Mouse (Mus musculus) forebrain, postnatal 0 days (tissue): ENCODE results near the gene Slc8a1. TPM values are rescaled to one million over a fixed set of nuclear protein-coding genes. Genes with fewer than 3 reads are reported as not detected.
A peak's percentile ranks its signal among the peaks of the same experiment; 100 is the strongest.

Experiments used
- ATAC-seq: fragments of 200-750 bp; cut with Nextera tagmentation; 2 replicates; pipeline ENCODE4 v1.8.0; 2017; ENCODE audit warnings: mild to moderate bottlenecking, moderate library complexity
- DNase-seq: peaks from one replicate; pipeline ENCODE4 v3.0.0-alpha.2; 2015
- H3K27ac ChIP-seq: fragments of 300-500 bp; sonication (generic); 2 replicates; pipeline ENCODE4 v1.5.1; 2014; ENCODE audit warnings: low read depth, mild to moderate bottlenecking, antibody characterized with exemption, low read length, moderate library complexity, mixed read lengths
- H3K27me3 ChIP-seq: fragments of 300-500 bp; sonication (generic); 2 replicates; pipeline ENCODE4 v1.6.1; 2014; ENCODE audit warnings: mild to moderate bottlenecking, low read length, mixed read lengths; ENCODE audit not compliant: insufficient read depth
- H3K36me3 ChIP-seq: fragments of 300-500 bp; sonication (generic); 2 replicates; pipeline ENCODE4 v1.6.1; 2014; ENCODE audit warnings: mild to moderate bottlenecking, moderate library complexity; ENCODE audit not compliant: insufficient read depth
- H3K4me1 ChIP-seq: fragments of 300-500 bp; sonication (generic); 2 replicates; pipeline ENCODE4 v1.6.1; 2014; ENCODE audit warnings: antibody characterized with exemption; ENCODE audit not compliant: insufficient read depth
- H3K4me2 ChIP-seq: fragments of 300-500 bp; sonication (generic); 2 replicates; pipeline ENCODE4 v1.6.1; 2014; ENCODE audit warnings: low read depth, mild to moderate bottlenecking, moderate library complexity
- H3K4me3 ChIP-seq: fragments of 300-500 bp; sonication (generic); 2 replicates; pipeline ENCODE4 v1.5.1; 2014; ENCODE audit warnings: low read depth, low read length, mixed read lengths
- H3K9ac ChIP-seq: fragments of 300-500 bp; sonication (generic); 2 replicates; pipeline ENCODE4 v1.6.1; 2014; ENCODE audit warnings: mild to moderate bottlenecking
- H3K9me3 ChIP-seq: fragments of 300-500 bp; sonication (generic); 2 replicates; pipeline ENCODE4 v1.6.1; 2016; ENCODE audit warnings: low read length
- CTCF ChIP-seq: sonication (generic); IDR thresholded peaks from 2 replicates; pipeline ENCODE4 v1.5.1; 2016; ENCODE audit warnings: antibody characterized with exemption, control low read depth, low read depth
- WGBS: fragments of 180-500 bp; shearing (Covaris S2); extraction: QIAGEN DNeasy Blood & Tissue Kit; methylation state at CpG from one replicate; pipeline ENCODE4 v1.1.7; 2014; 5-methylcytosine and 5-hydroxymethylcytosine counted together
- polyA plus RNA-seq: library from polyadenylated mRNA; unstranded; fragments of >200 nt; fragmentation: Nextera tagmentation; extraction: Ambion mirVana; gene quantifications from 2 replicates; pipeline ENCODE4 v1.2.1, GENCODE M21; 2015
- total RNA-seq: library from RNA; depleted of rRNA; stranded (reverse); fragments of >200 nt; gene quantifications from 2 replicates; pipeline ENCODE4 v1.2.3, GENCODE M21; 2014

The Slc8a1 gene
- total and polyA plus RNA-seq, 2 experiments from 2014 or later = 16.9 to 143 TPM

GRCm38 (mm10) chr17:81740576-81740975, 2.4 kb upstream of the Slc8a1 start:
- 47% methylated on average over 6 of the region's 6 CpGs for WGBS
- no peaks in the 10 kb centered on the region for H3K4me1 ChIP-seq
- ATAC-seq (no peak), DNase-seq (no peak)
- H3K27ac ChIP-seq = no peak overlapping the region
- H3K4me2 ChIP-seq = no peak overlapping the region
- no peaks in the 10 kb centered on the region for H3K9me3 ChIP-seq
- H3K36me3 ChIP-seq = no peaks in the 10 kb centered on the region
- H3K4me3 ChIP-seq = no peak overlapping the region
- H3K27me3 ChIP-seq = no peaks in the 10 kb centered on the region
- no peak overlapping the region for H3K9ac ChIP-seq
- TF ChIP-seq CTCF = no peak

- 75% methylated on average over 2 of the region's 2 CpGs for WGBS
- peak; percentile 58 for ATAC-seq
Observed at GRCm38 (mm10) chr17:81737779-81738178, 398 bp downstream of the Slc8a1 start.

GRCm38 (mm10) chr17:81737309-81737708, 868 bp downstream of the Slc8a1 start:
- H3K36me3 ChIP-seq = no peaks in the 10 kb centered on the region
- ATAC-seq (no peak; the same call in 1 of the 2 replicates), DNase-seq (no peak)
- peak overlapping the region; percentile 23 for H3K4me2 ChIP-seq
- peak overlapping the region; percentile 13 for H3K4me3 ChIP-seq
- no peak overlapping the region for H3K9ac ChIP-seq
- no peaks in the 10 kb centered on the region for H3K27me3 ChIP-seq
- H3K9me3 ChIP-seq = no peaks in the 10 kb centered on the region
- peak overlapping the region; percentile 86 for H3K27ac ChIP-seq
- no peak for TF ChIP-seq CTCF
- H3K4me1 ChIP-seq = no peaks in the 10 kb centered on the region
- 63% methylated on average over 4 of the region's 4 CpGs for WGBS

More at GRCm38 (mm10) chr17:81737779-81738178, 398 bp downstream of the Slc8a1 start:
- Histone ChIP-seq H3K4me3 (peak overlapping the region; percentile 13), H3K9me3 (no peaks in the 10 kb centered on the region), H3K4me1 (no peaks in the 10 kb centered on the region), H3K27me3 (no peaks in the 10 kb centered on the region), H3K27ac (peak overlapping the region; percentile 86), H3K4me2 (peak overlapping the region; percentile 23), H3K9ac (peak overlapping the region; percentile 43; the same call in 1 of the 2 replicates), H3K36me3 (no peaks in the 10 kb centered on the region)
- peak; percentile 39 for DNase-seq
- TF ChIP-seq CTCF = no peak

- no peak overlapping the region for H3K27ac ChIP-seq
- 90% methylated on average over 2 of the region's 2 CpGs for WGBS
- no peaks in the 10 kb centered on the region for H3K27me3 ChIP-seq
- TF ChIP-seq CTCF = no peak
- ATAC-seq (no peak), DNase-seq (no peak)
- H3K4me2 ChIP-seq = peak overlapping the region; percentile 28
- no peak overlapping the region for H3K9ac ChIP-seq
- no peaks in the 10 kb centered on the region for H3K4me1 ChIP-seq
- no peak overlapping the region for H3K4me3 ChIP-seq
- no peaks in the 10 kb centered on the region for H3K9me3 ChIP-seq
- H3K36me3 ChIP-seq = no peaks in the 10 kb centered on the region
Observed at GRCm38 (mm10) chr17:81735583-81735982, 2.6 kb downstream of the Slc8a1 start.

DNA sequence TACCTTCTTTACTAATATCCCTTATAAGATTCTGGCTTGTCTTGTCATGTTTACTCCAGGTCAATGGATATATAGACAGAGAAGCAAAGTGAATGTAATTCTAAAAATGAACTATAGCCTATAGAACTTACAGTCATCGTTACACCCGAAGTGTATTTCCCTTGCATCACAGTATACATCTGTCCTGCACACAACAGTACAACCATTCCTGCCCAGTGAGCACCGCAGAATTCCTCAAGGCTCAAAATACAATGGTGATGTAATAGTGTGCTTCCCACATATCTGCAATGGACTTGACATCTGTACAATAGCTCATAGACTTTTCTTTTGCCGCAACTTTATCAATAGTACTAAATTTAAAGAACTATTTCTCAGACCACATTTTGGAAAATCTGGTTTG, 8.3 kb downstream of the Slc8a1 start:
- H3K4me1 ChIP-seq = no peaks in the 10 kb centered on the region
- no peaks in the 10 kb centered on the region for H3K27me3 ChIP-seq
- H3K4me2 ChIP-seq = no peak overlapping the region
- no peak overlapping the region for H3K4me3 ChIP-seq
- no peaks in the 10 kb centered on the region for H3K9me3 ChIP-seq
- WGBS = 88% methylated on average over 4 of the region's 4 CpGs
- no peak for DNase-seq
- H3K36me3 ChIP-seq = no peaks in the 10 kb centered on the region
- no peak for TF ChIP-seq CTCF
- H3K9ac ChIP-seq = no peak overlapping the region
- no peak overlapping the region for H3K27ac ChIP-seq
- ATAC-seq = no peak

DNA sequence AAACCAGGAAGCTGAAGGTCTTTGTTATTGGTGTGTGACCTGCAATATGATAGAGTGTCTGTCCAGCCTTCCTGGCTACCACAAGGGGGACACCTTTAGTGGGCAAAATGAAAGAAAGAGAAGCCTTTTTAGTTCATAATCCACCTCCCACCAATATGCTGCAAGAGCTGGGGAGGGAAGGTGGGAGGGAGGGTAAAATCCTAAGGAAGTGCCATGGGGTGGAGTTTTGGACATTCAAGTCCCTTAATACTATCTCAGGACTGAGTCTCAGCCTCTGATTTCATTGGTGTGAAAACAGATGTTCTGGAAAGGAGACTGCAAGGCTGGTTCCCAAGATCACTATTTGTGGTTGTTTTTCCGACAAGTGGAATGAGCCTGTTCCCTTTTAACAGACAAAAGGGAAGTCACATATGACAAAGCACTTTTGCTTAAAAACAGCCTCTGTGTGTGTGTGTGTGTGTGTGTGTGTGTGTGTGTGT, 25.9 kb downstream of the Slc8a1 start:
- Histone ChIP-seq H3K9ac (no peak overlapping the region), H3K27me3 (no peaks in the 10 kb centered on the region), H3K9me3 (no peaks in the 10 kb centered on the region), H3K4me1 (no peaks in the 10 kb centered on the region), H3K36me3 (no peaks in the 10 kb centered on the region), H3K4me2 (no peak overlapping the region), H3K4me3 (no peak overlapping the region), H3K27ac (no peak overlapping the region)
- no peak for DNase-seq
- no peak for ATAC-seq
- TF ChIP-seq CTCF = 0 out of 2 replicates have a peak, but pooled peaks have one; percentile 19
- WGBS = 65% methylated on average over 1 of the region's 1 CpGs

DNA sequence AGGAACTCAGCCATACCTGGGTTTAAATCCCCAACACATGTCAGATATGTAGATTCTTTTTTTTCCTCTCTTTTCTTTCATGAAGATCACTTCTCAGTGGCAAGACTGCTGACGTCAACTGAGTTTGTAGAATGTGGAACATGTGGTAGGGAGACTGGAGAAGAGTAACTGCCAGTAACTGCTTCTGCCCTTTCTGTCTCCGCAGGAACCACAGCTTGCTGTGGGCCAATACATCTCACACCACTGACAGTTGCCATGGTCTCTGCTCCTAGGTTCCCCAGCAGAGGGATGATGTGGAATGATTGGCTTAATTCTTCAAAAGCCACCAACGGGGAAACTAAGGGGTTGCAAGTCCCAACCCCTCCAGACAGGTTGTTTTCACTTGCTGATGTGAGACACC, 33.4 kb downstream of the Slc8a1 start:
- no peak for ATAC-seq

More for the DNA sequence above, 33.4 kb downstream of the Slc8a1 start:
- Histone ChIP-seq H3K27me3 (no peaks in the 10 kb centered on the region), H3K4me2 (no peak overlapping the region), H3K4me1 (no peaks in the 10 kb centered on the region), H3K36me3 (no peaks in the 10 kb centered on the region), H3K9ac (no peak overlapping the region), H3K27ac (no peak overlapping the region), H3K4me3 (no peak overlapping the region), H3K9me3 (no peaks in the 10 kb centered on the region)
- no peak for TF ChIP-seq CTCF
- WGBS = 59% methylated on average over 3 of the region's 3 CpGs
- no peak for DNase-seq
